Mouse (Mus musculus): ENCODE results near the gene Nudt21.

DNA sequence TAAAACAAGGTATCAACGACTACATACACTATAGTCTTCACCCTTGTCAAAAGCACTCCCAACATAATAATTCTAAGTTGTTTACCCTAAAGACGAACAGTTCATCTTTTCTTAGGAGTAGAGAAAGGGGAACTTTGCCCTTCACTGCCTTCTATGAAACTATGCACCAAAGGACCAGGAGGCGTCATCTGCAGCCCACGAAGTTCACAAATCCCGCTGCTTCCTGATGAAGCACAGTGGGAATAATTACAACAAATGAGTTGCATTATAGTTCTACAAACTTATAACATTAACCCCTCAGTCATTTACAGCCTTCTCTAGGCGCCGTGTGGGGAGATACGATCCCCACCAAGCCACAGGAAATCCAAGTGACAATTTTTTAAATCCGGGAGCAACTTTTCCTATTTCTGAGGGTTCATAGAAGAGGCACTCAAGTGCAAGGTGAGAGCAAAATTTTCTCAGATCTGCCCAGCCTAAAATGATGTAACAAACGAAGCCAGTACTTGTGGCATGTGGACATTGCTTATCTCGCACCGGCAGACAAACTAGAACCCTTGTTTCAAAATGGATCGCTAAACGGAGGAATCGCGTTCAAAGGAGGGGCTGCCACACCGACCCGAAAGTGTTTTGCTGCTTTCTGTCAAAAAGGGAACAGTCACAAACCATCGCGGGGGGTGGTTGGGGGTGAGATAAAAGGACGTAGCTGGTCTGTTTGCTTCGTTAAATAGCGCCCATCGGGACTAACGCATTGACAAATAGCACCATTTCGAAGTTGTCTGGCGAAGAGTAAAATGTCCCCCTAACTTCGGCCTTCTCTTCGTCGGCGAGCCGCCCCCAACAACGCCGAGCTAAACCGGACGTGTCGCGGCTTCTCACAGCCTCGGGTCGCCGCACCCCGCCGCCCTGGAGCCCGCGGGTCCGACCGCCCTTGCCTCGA lies 25.5 kb downstream of the Nudt21 start:
- TF ChIP-seq POLR2A (IDR thresholded peaks at IDR 0.05; ENCODE audit: low read depth, low read length): no peak
- TF ChIP-seq CTCF (IDR thresholded peaks at IDR 0.05; ENCODE audit: extremely low read depth, insufficient read depth, insufficient read length, insufficient replicate concordance): no peak

Data from spleen, adult 2 months (tissue).